Mouse (Mus musculus): ENCODE data around the gene Gm37419.

- TF ChIP-seq POLR2A (IDR thresholded peaks at IDR 0.05; ENCODE audit: borderline replicate concordance, control insufficient read depth, low read depth, low read length) (no peak), CTCF (IDR thresholded peaks at IDR 0.05; ENCODE audit: control insufficient read depth, insufficient read depth, low read length) (no peak)
Measured at GRCm38 (mm10) chr16:23997228-23997627, 8.9 kb downstream of the Gm37419 start.
